In the genomic region with DNA sequence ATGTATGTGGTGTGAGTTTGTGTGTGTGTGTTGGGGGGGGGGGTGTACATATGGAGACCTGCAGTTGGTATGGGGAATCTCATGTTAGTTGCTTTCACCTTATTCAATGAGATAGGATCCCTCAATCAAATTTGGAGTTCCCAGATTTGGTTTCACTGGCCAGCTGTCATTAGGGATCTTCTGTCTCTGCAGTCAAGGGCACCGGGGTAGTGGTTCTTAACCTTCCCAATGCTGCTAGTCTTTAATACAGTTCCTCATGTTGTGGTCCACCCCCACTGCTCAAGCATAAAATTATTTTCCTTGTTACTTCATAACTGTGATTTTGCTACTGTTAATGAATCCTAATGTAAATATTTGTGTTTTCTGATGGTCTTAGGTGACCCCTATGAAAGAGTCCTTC, we compare ENCODE assay signal across 19 mouse cellular contexts. TPM values are rescaled to one million over a fixed set of nuclear protein-coding genes. Genes with fewer than 3 reads are reported as not detected.
DNase-seq lines count a peak whose midpoint lies in the region; ATAC-seq and TF ChIP-seq lines count a peak whose summit lies in the region.
"Had no signal": no experiment of that assay in that cellular context is flagged by ENCODE, and none has a peak within 500 bp of the region (broad histone marks: within the 10 kb centered on the region; RNA-seq: fewer than 3 reads in every experiment).

No protein-coding gene starts in this region.

- no peaks in the 10 kb centered on the region for H3K4me1 ChIP-seq in heart, embryonic 12.5 days (replicated peaks)

- no peak overlapping the region for H3K4me3 ChIP-seq in heart, embryonic 12.5 days
- H3K4me3 ChIP-seq in myocyte: no peak overlapping the region

- DNase-seq in heart, adult 11 months: peak; percentile 60
- DNase-seq: adrenal gland, adult 2 months; adrenal gland, adult 8-10 months; adrenal gland, postnatal 10 days; adrenal gland, postnatal 14 days; adrenal gland, postnatal 25 days; adrenal gland, postnatal 36 days; B cell, adult 2 months; cerebellum, adult 11 months; cerebellum, adult 11-12 months; cerebellum, adult 18-20 months had no signal

- no peak for ATAC-seq in heart, embryonic 12.5 days (ENCODE audit: insufficient number of reproducible peaks, low FRiP score)
- no peak for ATAC-seq in inflammation-experienced regulatory T-cells, adult 6 months
- ATAC-seq: activated CD4-positive, CD25-positive, alpha-beta regulatory T cell, adult 4 months; CD4-positive, CD25-positive, alpha-beta regulatory T cell, adult 4 months; Patski had no signal

- no peaks in the 10 kb centered on the region for H3K9me3 ChIP-seq in heart, embryonic 12.5 days (replicated peaks)
- H3K9me3 ChIP-seq: G1E had no signal

- 91% methylated on average over 1 of the region's 1 CpGs for WGBS in heart, embryonic 12.5 days

- H3K79me2 ChIP-seq in myocyte (ENCODE audit: control insufficient read depth, insufficient read depth): no peaks in the 10 kb centered on the region

- no peak overlapping the region for H3ac ChIP-seq in myocyte (ENCODE audit: control insufficient read depth, insufficient read length)

- no peak overlapping the region for H3K4me2 ChIP-seq in heart, embryonic 12.5 days
- H3K4me2 ChIP-seq in myocyte (ENCODE audit: low read depth): no peak overlapping the region

- no peaks in the 10 kb centered on the region for H3K36me3 ChIP-seq in heart, embryonic 12.5 days
- no peaks in the 10 kb centered on the region for H3K36me3 ChIP-seq in myocyte (ENCODE audit: control insufficient read depth, insufficient read depth)
- H3K36me3 ChIP-seq: G1E had no signal

- H3K9ac ChIP-seq in heart, embryonic 12.5 days: no peak overlapping the region

- no peak for TF ChIP-seq POLR2A in myocyte (IDR thresholded peaks at IDR 0.05; ENCODE audit: insufficient read length, low read depth)

- no peaks in the 10 kb centered on the region for H3K27me3 ChIP-seq in heart, embryonic 12.5 days (replicated peaks)
- no peaks in the 10 kb centered on the region for H3K27me3 ChIP-seq in myocyte (ENCODE audit: control insufficient read depth, insufficient read depth, insufficient read length)
- H3K27me3 ChIP-seq: CH12.LX had no signal

- H3K27ac ChIP-seq in heart, embryonic 12.5 days (ENCODE audit: poor library complexity, severe bottlenecking): no peak overlapping the region

TF ChIP-seq in myocyte, 11 proteins besides CTCF, POLR2A, EP300 and RAD21:
- no peak for TF ChIP-seq CEBPB (IDR thresholded peaks at IDR 0.05; ENCODE audit: insufficient read depth, poor library complexity, severe bottlenecking)
- no peak for TF ChIP-seq MAX (IDR thresholded peaks at IDR 0.05; ENCODE audit: low read depth)
- no peak for TF ChIP-seq TCF12 (IDR thresholded peaks at IDR 0.05; ENCODE audit: insufficient read depth, poor library complexity, severe bottlenecking)
- peak in 2 of 3 experiments; percentile 37 to 53 for TF ChIP-seq MYOD1 (IDR thresholded peaks at IDR 0.05; ENCODE audit: control insufficient read depth in 1 of 3, insufficient read length in 2 of 3, low read depth in 2 of 3)
- no peak for TF ChIP-seq REST (IDR thresholded peaks at IDR 0.05; ENCODE audit: insufficient read depth, insufficient read length)
TF ChIP-seq in myocyte: peak in this region for 1.

RNA-seq across cellular contexts. Expression of gene Rspo3, which starts 22.1 kb away (rescaled TPM):
- 15.4 and 16.3 TPM in 2 replicates for polyA plus RNA-seq in heart, embryonic 12.5 days (2016; fragmentation: Nextera tagmentation; extraction: Ambion mirVana)
- 2.1 TPM for polyA plus RNA-seq in myocyte (2012; fragmentation: generic; extraction: Trizol)
- not detected for polyA plus RNA-seq in inflammation-experienced regulatory T-cells, adult 6 months (2017; shearing (Covaris generic))
- polyA plus RNA-seq: CD4-positive, CD25-positive, alpha-beta regulatory T cell, adult 4 months had no signal
